Mouse (Mus musculus): ENCODE data around the gene Vim.

The Vim gene

DNA sequence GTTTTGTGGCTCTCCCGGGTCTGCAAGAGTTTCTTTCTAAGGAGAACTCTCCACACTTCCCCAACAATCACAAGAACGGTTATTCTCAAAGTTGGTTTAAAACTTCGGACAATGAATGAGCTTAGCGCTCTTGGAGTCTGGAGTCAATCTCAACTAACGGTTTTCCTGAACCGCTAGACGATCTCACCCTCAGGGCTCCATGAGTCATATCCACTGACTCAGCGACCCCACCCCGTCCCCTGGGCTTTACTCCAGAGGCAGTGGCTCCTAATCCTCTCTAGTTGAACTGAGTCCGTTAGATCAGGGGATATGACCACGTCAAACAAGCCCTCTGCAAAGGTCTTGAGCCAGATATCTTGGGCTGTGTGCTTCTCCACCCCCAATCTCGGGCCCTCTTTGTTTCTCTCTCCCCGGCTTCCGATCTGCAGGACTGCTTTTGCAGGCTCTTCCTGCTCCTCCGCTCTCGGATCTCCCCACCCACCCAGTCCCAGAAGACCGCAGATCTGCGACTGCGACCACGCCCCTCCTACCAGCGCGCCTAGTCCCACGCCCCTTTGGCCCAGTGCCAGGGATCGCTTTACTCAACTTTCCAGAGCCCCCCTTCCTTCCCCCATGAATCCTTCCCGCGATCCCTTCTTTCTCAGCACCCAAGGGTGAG is at the start of gene Vim:
Gene Vim (plus strand): TSS at position 520 of the 658 bp plus-strand sequence.
- peak; percentile 24 to 70 for DNase-seq (ENCODE audit: low spot score in 2 of 2)

DNA sequence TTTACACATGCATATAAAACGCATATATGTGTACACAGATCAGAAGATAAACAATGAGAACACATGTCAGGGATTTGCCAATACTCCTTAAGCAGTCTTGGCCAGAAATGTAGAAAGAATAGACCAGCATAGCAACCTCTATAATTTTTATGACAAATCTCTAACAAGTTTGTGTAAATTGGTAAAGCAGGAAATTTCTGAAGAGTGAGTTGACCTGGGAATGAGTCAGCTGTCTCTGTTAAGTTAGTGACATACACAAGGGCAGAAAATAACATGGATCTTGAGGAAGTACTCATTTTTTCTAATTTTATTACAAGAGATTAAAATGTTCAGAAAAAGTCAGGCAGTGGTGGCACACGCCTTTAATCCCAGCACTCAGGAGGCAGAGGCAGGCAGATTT is 47.5 kb upstream of the Vim start:
- no peak for DNase-seq (ENCODE audit: low spot score in 2 of 2)

DNA sequence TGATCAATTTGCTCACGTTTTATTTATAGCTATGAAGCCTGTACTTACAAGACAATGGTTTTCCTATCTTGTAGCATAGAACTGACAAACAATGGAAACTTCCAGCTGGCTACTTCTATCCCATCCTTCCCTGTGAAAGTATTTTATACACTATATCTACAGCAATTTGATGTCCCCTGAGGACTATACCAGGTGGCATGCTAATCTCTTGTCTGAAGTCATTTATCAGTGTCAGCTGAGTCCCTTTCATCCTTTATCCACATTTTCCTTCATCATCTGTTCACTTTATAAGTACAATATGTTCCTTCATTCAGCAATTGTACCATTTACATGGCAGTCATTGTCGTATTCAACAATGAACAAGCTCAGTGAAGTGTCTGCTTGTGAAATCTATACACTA is 46.6 kb upstream of the Vim start:
- no peak for DNase-seq (ENCODE audit: low spot score in 2 of 2)

DNA sequence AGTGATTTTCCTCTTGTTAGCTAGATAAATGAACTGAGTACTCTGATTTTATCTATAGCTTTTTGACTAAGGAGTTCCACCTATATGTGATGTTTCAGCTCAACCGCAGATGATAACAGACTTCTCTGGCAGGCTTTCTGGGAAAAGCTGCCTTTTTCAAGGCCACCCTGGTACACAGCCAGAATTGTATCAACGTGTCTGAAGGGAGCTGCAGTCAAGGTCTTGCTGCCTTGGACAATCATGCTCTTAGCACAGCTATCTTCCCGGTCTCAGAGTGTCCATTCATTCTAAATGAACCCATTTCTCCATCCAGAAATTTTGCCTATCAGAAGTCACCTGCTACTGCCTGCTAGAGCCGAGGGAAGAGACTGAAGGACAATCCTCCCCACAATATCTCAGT is 46.2 kb upstream of the Vim start:
- no peak for DNase-seq (ENCODE audit: low spot score in 2 of 2)

DNA sequence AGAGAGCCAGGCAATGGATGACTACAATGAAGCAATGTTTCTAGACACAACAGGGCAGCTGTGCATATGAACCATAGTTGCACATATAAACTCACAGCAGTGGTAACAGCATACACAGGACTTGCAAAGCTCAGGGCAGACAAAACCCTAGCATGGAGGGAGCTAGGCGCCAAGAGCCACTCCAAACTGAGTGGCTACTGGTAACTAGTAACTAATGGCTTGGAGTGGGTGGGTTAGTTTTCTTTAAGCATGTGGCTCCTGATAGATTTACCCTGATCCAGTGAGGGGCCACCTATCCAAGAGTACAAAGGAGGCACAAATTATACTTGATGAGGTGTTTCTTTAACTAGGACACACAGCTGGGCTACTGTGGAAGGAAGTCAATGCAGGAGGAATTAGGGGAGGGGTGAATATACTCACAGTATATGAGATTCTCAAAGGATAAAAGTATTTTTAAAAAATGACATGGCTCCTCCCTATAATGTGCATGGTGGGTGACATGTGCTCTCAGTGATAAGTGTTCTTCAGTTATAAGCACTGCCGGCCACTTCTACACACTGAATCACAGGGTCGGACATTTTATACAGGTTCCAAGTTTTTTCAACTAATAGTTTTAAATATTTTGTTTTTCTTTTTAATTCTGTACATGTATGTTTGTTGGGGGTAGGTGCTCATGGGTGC is 44.3 kb upstream of the Vim start:
- no peak for DNase-seq (ENCODE audit: low spot score in 2 of 2)

DNA sequence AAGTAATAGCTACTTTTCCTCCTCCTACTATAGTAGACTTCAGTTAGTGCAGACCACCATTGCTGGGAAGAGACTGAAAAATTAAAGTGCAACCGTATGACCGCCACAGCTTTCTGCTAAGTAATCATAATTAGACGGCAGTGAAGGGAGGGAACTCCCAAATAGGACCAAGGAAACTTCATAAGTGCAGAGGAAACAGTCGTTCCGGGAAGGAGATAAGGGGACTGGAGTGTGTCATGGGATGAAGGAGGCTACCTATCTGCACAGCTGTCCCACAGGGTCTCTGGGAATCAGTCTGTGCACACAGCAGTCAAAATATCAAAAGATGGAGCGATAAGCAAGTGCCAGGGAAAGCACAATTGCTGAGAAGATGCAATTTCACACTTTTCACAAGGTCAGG is 43.1 kb upstream of the Vim start:
- DNase-seq (ENCODE audit: low spot score in 2 of 2) = no peak

DNA sequence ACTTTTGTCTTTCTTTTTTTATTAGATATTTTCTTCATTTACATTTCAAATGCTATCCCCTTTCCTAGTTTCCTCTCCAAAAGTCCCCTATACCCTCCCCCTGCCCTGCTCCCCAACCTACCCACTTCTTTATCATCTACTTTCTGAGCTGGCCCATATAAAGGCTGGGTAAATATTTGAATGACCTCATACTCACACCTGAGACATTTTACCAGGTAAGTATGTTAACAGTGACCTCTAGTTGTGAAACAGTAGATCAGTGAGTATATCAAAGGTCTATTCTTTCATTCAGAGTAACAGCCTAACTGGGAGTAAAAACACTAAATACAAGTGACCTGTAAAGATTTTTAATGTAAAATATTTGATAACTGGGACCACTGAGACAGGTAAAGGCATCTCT is 37.0 kb upstream of the Vim start:
- DNase-seq (ENCODE audit: low spot score in 2 of 2) = no peak

DNA sequence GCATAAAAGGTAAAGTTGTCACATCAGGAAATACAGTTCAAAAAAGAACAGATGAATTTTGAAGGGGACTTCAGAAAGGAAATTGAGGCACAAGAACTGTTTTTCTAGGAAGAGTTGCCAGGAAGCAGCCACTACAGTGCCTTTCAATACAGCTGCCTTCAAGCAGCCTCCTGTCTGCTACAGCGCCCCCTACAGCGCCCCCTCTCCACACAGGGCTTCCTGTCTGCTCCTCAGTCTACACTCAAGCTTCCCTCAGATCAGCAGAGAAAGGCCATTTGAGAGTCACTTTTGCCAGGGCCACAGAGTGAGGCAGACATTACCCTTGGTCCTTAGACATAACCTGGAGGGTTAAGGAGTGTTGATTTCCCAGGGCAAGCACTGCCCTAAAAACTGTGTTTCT is 36.0 kb upstream of the Vim start:
- no peak for DNase-seq (ENCODE audit: low spot score in 2 of 2)

DNA sequence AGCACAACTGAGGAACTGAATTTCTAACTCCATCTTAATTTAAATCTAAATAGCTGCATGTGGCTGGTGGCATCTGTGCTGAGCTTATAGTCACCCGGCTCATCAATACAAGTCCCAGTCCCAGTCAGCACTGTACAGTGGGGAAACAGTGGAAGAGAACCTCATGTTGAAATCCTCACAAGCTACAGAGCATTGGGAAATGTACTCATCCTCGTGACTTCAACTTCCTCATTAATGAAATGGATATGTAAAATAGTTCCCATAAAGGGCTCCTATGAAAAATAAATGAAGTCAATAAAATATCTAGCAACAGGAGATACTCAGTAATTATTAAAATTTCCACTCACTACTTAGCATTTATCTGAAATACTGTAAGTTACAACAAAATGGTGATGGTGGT is 35.5 kb upstream of the Vim start:
- no peak for DNase-seq (ENCODE audit: low spot score in 2 of 2)

DNA sequence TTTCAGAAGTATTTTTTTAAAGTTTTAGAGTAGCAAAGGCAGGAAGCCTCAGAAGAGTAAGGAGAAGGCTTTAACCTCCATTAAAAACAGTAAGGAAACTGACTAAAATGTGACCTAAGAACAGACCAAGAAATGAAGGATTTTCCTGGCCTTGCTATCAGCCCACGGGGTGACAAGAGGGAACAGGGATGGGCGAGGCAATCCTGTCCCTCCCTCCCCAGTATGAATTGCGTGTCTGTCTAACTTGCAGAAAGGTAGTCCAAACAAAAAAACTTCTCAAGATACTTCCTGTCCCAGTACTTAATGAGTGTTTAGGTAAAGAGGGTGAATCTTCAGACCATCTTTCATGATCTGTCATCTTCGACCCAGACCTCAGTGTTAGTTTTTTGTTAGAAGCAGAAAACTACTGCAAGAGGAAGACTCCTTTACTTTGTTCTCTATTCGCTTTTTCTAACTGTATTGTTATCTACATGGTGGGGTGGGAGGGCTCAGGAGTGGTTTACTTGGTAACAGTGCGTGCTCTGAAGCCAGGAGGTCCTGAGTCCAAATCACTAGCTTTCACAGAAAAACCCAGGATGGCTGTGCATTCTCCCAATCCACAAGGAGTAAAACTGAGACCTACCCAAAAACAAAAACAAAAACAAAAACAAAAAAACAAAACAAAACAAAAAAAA is 34.9 kb upstream of the Vim start:
- no peak for DNase-seq (ENCODE audit: low spot score in 2 of 2)

DNA sequence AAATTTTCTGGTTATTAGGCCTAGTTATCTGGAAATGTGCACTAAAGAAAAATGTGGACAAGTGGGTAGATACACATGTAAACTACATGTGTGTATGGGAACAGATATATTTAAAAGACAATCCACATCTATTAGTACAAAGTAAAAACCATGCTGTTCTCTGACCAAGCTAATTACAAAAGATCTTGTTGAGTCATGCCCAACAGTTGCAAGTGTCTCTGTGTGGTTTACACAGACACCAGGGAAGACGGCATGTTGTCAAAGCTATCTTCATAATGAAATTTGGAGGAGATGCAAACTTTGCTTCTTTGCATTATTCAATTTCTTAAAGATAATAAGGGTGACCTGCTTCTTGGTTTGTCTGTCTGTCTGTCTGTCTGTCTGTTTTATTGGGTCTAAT is 33.9 kb upstream of the Vim start:
- DNase-seq (ENCODE audit: low spot score in 2 of 2) = no peak

DNA sequence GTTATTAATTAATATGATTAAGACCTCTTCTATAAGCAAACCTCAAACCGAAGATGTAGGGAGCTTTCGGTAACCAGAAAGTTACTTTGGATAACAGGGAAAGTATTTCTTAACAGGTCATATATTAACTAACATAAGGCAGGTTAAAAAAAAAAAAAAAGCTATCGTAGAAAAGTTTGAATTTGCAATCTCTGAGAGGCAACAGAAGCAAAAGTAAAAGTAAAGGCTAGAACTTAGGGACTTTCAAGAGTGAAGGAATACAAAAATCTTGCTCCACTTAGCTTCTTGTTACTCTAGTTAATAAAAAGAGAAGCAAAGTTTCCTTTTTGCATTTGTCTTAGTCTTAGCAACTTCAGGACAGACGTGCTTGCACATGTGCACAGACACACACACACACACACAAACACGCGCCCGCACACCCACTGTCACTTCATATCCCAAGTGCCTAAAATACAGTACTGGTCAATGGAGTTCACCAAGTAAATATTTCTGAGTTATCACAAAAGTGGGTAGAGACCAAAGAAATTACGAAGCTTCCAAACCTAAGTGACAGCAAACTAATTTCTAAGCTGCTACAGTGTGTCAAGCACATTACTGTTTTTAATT is 30.1 kb upstream of the Vim start:
- DNase-seq (ENCODE audit: low spot score in 2 of 2) = no peak

DNA sequence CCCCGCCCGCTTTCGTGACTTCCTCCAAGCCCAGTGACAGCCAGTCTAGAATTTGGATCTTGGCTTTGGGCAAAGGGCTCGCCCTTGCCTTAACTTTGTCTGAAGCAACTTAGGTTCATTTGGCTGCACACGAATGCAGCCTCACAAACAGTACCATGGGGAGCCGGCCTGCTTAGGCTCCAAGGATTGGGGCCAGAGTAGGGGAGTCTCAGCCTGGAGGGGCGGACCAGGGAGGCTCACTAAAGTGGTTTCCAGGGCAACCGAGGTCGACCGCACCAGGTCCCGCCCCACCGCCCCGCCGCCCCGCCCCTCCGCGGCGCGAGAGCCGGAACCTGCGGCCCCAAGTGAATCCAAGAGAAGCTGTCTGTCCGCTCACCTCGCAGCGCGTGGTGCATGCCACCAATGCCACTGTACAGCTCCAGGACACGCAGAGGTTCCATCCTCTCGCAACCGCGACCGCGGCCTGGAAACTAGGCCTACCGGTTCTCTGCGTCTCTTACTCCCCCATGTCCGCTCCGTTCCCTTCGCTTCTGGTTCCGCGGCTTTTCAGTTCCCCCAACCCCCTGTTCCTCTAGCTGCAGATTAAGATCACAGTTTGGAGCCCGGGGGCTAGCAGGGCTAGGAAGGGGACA is 29.4 kb upstream of the Vim start, which contains the start of gene Trdmt1:
Gene Trdmt1 (minus strand): TSS at position 476 of the 632 bp plus-strand sequence.
- peak; percentile 61 to 74 for DNase-seq (ENCODE audit: low spot score in 2 of 2)

DNA sequence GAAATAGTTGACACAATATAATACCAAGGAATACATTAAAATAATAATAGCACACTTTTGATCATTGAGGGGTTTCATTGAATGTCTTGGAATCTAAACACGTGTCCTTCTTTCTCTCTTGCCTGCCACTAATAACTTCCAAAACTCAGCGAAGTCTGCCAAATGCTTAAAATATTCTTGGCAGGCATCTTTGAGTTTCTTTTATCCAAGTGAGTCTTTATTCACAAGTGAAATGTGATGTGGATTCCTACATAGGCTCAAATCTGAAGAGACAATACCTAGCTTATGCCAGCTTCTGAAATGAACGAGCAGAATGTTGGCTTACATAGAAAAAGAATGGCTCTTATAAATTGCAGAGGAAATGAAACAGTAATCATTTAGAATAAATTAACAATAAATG is 25.0 kb upstream of the Vim start:
- DNase-seq (ENCODE audit: low spot score in 2 of 2) = no peak

DNA sequence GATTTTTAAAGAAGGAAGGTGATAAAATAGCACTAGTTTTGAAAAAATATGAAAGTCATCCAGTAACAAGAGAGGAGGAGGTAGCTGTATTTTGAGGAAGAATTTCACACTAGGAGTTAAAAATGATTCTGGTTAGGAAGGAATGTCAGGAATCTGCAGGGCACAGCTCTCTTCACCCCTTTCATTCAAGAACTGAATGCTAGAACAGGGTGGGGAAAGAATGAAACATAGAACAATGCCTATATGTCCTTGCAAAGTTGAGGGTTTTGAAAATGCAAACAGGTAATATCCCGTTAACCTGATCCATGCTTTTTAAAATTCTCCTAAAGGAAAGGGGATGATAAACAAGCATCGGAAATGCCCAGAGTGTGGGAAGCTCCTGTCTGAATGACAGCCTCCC is 19.8 kb upstream of the Vim start:
- DNase-seq (ENCODE audit: low spot score in 2 of 2) = no peak

DNA sequence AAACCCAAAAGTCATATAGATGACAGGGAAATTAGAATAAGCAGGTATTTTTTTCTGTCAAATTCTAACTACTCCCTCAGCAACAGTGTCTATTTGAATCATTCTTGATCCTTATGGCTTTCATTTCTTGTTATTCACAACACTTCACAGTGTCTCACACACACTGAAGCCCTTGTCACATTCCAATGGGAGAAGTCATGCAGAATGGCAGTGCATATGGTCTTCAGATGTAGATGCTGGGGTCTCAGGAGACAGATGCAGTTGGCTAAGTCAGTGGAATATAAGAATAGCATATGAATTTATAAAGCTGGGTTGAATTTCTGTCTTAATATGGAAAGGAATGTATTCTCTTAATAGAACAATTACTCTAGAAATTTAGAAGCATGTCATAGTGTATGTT is 17.5 kb upstream of the Vim start:
- DNase-seq (ENCODE audit: low spot score in 2 of 2) = no peak

DNA sequence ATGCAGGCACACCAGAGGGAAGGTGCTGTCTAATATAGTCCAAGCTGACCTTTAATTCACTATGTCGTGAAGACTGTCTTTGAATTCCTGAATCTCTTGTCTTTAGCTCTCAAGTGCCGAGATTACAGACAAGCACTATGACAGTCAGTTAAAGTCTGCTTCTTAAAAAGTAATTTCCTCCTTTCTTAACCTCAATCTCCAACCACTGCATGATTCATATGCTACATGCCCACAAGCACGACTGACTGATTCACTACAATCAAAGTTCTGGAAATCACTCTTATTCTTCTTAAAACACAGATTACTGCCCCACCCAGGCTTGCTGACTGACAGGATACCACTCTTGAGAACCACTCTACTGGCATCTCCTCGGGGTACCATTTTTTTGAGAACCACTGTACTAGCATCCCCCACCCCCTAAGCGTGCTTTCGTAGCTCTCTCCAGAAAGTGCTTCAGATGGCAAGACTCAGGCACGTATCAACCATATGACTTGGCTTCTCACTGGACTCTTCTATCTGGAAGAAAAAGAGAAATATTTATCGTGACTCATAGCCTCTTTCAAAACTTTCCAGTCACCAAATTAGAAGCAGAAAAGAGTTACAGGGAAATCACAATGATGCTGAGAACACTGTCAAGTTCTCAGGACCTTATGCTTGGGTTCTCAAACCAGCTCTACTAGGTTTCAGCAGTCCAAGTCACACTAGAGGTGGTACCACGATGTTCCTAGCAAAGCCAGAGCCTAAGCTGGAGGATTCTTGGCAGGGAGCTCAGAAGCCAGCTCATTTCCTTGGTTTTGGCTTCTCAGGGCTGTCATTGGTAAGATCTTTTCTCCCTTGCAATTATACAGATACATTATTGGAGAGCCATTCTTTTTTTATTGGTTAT is 16.3 kb upstream of the Vim start:
- no peak for DNase-seq (ENCODE audit: low spot score in 2 of 2)

DNA sequence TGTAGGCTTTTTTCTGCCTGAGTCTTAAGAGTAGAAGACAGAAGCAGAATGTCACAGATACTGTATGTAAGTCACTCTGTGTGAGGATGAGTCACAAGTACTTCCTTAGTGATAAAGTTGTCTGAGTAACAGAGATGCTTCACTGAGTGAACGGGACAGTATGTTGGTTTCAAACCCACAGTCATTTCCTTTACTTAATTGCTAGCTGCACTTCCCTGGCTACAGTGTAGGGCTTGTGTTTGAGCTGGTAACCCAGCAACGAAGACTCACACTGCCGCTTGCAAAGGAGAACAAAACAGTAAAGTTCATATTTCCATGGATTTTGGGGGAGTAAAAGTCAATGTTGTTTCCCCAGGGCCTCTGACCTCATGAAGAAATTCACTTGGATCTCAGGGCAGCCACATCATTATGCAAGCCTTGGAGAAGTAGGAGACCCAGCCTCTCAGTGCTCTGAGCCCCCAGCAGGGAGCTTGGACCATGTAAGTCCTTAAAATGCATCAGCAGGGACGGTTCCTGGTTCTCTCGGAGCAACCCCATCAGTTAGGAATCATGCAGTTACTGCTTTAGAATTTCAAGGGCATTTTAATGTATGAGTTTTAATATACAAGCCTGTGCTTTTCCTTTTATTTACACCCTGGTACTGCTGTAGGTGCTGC is 15.0 kb upstream of the Vim start:
- DNase-seq (ENCODE audit: low spot score in 2 of 2) = no peak

DNA sequence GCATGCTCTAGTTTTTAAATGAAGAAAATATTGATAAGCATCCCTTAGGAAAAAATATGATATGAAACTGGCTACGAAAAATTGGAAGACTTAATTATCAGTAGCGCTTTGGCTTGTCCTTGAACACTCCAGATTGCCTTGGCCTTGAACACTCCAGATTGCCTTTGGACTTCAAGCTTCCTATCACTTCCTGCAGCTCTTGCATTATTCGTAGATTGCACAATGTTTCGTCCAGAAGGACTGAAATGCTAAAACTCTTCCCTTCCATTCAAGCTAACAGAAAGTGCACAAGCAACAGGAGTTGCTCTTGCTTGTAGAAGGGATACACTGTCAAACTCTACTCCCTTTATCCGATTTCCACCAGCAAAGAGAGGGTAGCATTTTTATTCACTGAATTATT is 14.4 kb upstream of the Vim start:
- no peak for DNase-seq (ENCODE audit: low spot score in 2 of 2)

DNA sequence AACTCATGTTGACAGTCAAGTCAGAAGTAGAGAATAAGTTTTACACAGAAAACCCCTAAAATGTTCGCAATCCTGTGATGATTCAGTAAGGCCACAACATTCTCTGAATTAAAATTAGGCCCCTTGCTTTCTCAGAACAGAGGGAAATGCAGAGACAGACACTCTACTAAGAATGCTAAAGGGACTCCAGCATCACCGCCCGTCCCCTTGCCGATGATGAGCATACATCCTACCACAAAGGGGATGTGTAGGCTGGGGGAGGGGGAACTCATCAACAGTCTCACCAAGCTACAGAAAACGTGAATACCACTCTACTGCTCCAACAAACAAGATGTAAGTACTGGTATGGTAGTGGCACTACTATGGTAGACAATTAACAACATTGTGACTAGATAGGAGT is 14.0 kb upstream of the Vim start:
- DNase-seq (ENCODE audit: low spot score in 2 of 2) = no peak

DNA sequence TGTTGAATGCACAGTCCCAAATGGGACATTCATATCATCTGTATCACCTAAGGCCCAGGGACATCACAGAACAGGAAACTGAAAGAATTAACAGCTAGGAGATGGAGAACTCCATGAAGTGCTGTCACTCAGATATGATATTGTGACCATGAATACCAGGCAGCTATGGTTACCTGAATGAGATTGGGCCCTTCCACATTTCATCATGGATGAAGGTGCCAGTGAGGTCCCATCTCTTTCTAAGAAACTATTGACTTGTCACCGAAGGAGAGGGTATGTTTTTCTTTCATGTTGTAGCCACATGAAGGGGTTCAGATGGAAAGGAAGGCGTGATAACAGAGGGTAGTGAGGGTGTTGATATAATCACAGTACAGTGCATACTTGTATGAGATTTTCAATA is 13.3 kb upstream of the Vim start:
- no peak for DNase-seq (ENCODE audit: low spot score in 2 of 2)

All from frontal cortex, postnatal 10 days (tissue).